Mouse (Mus musculus) Patski (cell line): ENCODE data around the gene Pex7. TPM values are rescaled to one million over a fixed set of nuclear protein-coding genes. Genes with fewer than 3 reads are reported as not detected.

ENCODE experiments used
- ATAC-seq: fragments of 100-300 bp; one replicate; pipeline ENCODE4 v1.8.0; 2021
- CTCF ChIA-PET: fragments of 350-600 bp; sonication (Branson Sonifier 250); formaldehyde crosslinking; loops from one replicate; lab custom pipeline; 2022; ENCODE audit warnings: inconsistent platforms; lab: Charles Lee
- POLR2A ChIA-PET: fragments of 350-600 bp; sonication (Branson Sonifier 250); formaldehyde crosslinking; loops from one replicate; lab custom pipeline; 2022; ENCODE audit warnings: antibody characterized with exemption, inconsistent platforms; lab: Charles Lee
- DNase-seq: peaks from one replicate; pipeline ENCODE4 v3.0.0-alpha.2; 2011; ENCODE audit warnings: low read depth, low spot score
- H3K27me3 ChIP-seq: fragments of 371-371 bp; one replicate; pipeline ENCODE4 v1.5.1; 2021
- CTCF ChIP-seq: fragments of 100-300 bp; IDR thresholded peaks from one replicate; pipeline ENCODE4 v1.5.1; 2021
- in situ Hi-C: fragments of 300-500 bp; cut with MboI; formaldehyde crosslinking; loops from 3 replicates; pipeline ENCODE4 v1.11.1; 2018; ENCODE audit warnings: low pct_unique_long_range_greater_than_20kb, mixed read lengths
- polyA plus RNA-seq: library from polyadenylated mRNA; unstranded; gene quantifications from one replicate; pipeline ENCODE4 v1.2.3, GENCODE M21; 2021

The Pex7 gene
- polyA plus RNA-seq, 1 experiment from 2014 or later = 43.4 TPM

GRCm38 (mm10) chr10:19945651-19946050, 38.2 kb upstream of the Pex7 start:
- POLR2A ChIA-PET = no interaction called here
- TF ChIP-seq CTCF = no peak
- no peak for DNase-seq
- CTCF ChIA-PET = interaction anchor here (1.1 to 1.2 kb wide), 2 partner anchors 11 kb away, joined by 3 read pairs; partner anchors contain the start of gene Map3k5
- no peak for ATAC-seq
- in situ Hi-C loops = loop anchor here (25.0 kb wide), 1 partner anchor 367 kb away; the partner anchor contains the start of gene Bclaf1
- H3K27me3 ChIP-seq = no peaks in the 10 kb centered on the region

GRCm38 (mm10) chr10:19942621-19943020, 35.1 kb upstream of the Pex7 start:
- no peak for ATAC-seq
- CTCF ChIA-PET = interaction anchor here (0.9 kb wide), 1 partner anchor 12 kb away, joined by 3 read pairs; no protein-coding TSS in a partner anchor
- no peak for DNase-seq
- H3K27me3 ChIP-seq = no peaks in the 10 kb centered on the region
- POLR2A ChIA-PET = interaction anchor here (0.8 kb wide), 1 partner anchor 104 kb away, joined by 3 read pairs; no protein-coding TSS in a partner anchor
- no peak for TF ChIP-seq CTCF
- in situ Hi-C loops = loop anchor here (25.0 kb wide), 1 partner anchor 370 kb away; the partner anchor contains the start of gene Bclaf1

DNA sequence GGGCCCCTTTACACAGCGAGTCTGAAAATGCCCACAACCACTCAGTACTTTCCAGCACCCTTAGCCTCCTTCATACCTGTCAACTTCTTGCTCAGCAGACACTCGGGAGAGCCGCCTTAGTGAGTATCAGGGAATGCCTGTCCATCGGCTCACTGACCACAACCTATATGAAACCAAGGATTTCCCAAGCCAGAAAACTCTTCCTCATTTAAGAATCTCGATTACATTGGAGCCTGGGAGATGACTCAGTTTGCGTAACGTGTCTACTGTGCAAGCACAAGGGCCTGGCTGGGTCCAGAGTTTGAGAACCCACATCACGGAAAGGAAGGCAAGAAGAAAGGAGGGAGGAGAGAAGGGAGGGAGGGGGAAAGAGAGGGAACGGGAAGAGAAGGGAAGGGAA, 34.4 kb upstream of the Pex7 start:
- in situ Hi-C loops = loop anchor here (25.0 kb wide), 1 partner anchor 370 kb away; the partner anchor contains the start of gene Bclaf1
- H3K27me3 ChIP-seq = no peaks in the 10 kb centered on the region
- ATAC-seq = no peak
- ChIA-PET CTCF (interaction anchor here (0.8 to 1.4 kb wide), 3 partner anchors 13 to 108 kb away, joined by 3 read pairs; no protein-coding TSS in a partner anchor), POLR2A (interaction anchor here (0.8 kb wide), 1 partner anchor 104 kb away, joined by 3 read pairs; no protein-coding TSS in a partner anchor)
- no peak for DNase-seq
- no peak for TF ChIP-seq CTCF

DNA sequence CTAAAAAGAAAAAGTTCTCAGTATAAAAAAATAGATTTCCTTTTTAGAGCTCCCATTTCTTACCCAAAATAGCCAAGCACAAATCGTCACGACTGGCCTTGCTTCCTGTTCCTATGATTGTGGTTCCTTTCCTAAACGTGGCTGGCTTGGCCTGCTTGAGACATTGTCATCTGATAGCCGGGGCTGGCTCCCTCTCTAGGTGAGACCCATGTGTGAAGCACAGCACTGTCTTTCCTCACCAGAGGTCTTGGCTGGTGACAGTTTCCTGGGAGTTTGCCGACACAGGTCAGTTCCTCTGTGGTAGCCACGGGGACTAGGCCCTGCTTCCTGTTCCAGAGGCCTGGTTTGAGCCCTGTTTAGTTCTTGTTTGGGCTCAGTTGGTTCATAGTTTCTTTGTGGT, 33.6 kb upstream of the Pex7 start:
- H3K27me3 ChIP-seq = no peaks in the 10 kb centered on the region
- in situ Hi-C loops = loop anchor here (25.0 kb wide), 1 partner anchor 371 kb away; the partner anchor contains the start of gene Bclaf1
- POLR2A ChIA-PET = interaction anchor here (0.7 kb wide), 1 partner anchor 65 kb away, joined by 3 read pairs; no protein-coding TSS in a partner anchor
- no peak for ATAC-seq
- DNase-seq = no peak
- CTCF ChIA-PET = interaction anchor here (1.4 kb wide), 1 partner anchor 14 kb away, joined by 3 read pairs; no protein-coding TSS in a partner anchor
- TF ChIP-seq CTCF = no peak

GRCm38 (mm10) chr10:19940626-19941025, 33.1 kb upstream of the Pex7 start:
- DNase-seq = no peak
- no peak for TF ChIP-seq CTCF
- POLR2A ChIA-PET = interaction anchor here (0.7 kb wide), 1 partner anchor 64 kb away, joined by 3 read pairs; no protein-coding TSS in a partner anchor
- CTCF ChIA-PET = interaction anchor here (1.4 kb wide), 1 partner anchor 14 kb away, joined by 3 read pairs; no protein-coding TSS in a partner anchor
- no peak for ATAC-seq
- in situ Hi-C loops = loop anchor here (25.0 kb wide), 1 partner anchor 372 kb away; the partner anchor contains the start of gene Bclaf1
- H3K27me3 ChIP-seq = no peaks in the 10 kb centered on the region

DNA sequence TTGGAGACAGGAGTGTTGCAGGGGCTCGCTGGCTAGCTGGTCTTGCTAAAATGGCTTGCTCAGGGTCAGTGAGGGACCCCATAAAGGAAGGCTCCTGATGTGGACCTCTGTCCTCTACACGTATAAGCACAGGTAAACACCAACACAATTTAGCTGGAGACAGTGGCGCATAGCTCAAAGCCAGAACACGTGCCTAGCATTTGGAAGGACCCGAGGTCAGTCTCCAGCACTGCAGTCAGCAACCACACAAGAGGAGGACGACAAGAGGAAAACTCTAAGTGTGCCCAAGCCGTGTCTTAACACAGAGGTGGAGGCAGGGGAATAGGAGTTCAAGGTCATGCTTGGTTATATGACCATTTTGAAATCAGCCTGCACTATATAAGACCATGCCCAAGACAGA, 32.6 kb upstream of the Pex7 start:
- ChIA-PET POLR2A (no interaction called here), CTCF (no interaction called here)
- no peak for TF ChIP-seq CTCF
- in situ Hi-C loops = loop anchor here (25.0 kb wide), 1 partner anchor 372 kb away; the partner anchor contains the start of gene Bclaf1
- H3K27me3 ChIP-seq = no peaks in the 10 kb centered on the region
- ATAC-seq (no peak), DNase-seq (no peak)

- ChIA-PET CTCF (no interaction called here), POLR2A (no interaction called here)
- ATAC-seq = no peak
- DNase-seq = no peak
- TF ChIP-seq CTCF = no peak
- H3K27me3 ChIP-seq = no peaks in the 10 kb centered on the region
- in situ Hi-C loops = loop anchor here (5.0 to 25.0 kb wide), 2 partner anchors 133 to 373 kb away; partner anchors contain the start of gene Bclaf1
Measured at GRCm38 (mm10) chr10:19939282-19939705, 31.8 kb upstream of the Pex7 start.

- CTCF ChIA-PET = no interaction called here
- in situ Hi-C loops = loop anchor here (5.0 to 25.0 kb wide), 2 partner anchors 134 to 374 kb away; partner anchors contain the start of gene Bclaf1
- POLR2A ChIA-PET = no interaction called here
- no peak for ATAC-seq
- no peak for DNase-seq
- TF ChIP-seq CTCF = no peak
- H3K27me3 ChIP-seq = no peaks in the 10 kb centered on the region
Measured at GRCm38 (mm10) chr10:19938738-19939137, 31.2 kb upstream of the Pex7 start.

DNA sequence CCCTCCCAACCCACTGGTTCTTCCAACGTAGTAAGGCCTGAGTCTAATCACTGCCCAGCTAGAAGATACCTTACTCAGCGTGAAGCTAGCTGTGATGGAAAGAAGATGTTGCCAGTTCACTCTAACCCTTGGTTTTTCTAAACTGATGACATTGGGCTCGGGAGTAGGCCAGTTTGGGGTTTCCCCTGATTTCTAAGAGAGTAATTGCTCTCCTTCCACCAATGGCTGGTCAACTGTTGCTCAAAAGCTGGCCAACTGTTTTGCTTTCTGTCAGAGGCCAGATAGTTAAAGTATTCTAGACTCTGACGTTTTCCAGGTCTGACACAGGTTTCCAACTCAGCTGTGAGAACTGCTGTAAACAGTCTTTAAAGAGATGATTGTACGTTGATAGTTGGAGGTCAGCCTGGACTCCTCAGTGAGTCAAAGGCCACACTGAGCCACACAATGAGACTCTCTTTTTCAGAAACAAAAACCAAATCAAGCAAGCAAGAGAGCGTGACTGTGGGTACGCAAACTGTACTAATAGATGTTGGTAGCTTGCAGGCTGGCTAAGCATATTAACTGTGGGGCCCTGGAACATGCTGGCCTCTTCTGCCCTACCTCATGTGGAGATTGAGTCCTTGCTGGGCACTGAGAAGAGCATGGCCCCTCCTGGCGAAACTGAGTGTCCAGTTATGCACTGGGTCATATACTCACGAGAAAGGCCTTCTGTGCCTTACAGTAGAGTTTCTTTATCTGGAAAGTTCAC, 29.6 kb upstream of the Pex7 start:
- no peaks in the 10 kb centered on the region for H3K27me3 ChIP-seq
- POLR2A ChIA-PET = interaction anchor here (0.7 kb wide), 1 partner anchor 16 kb away, joined by 3 read pairs; no protein-coding TSS in a partner anchor
- TF ChIP-seq CTCF = no peak
- in situ Hi-C loops = loop anchor here (5.0 to 25.0 kb wide), 2 partner anchors 135 to 375 kb away; partner anchors contain the start of gene Bclaf1
- ATAC-seq (no peak), DNase-seq (no peak)
- CTCF ChIA-PET = interaction anchor here (1.1 to 1.3 kb wide), 2 partner anchors 18 to 135 kb away, joined by 3 to 4 read pairs; no protein-coding TSS in a partner anchor

DNA sequence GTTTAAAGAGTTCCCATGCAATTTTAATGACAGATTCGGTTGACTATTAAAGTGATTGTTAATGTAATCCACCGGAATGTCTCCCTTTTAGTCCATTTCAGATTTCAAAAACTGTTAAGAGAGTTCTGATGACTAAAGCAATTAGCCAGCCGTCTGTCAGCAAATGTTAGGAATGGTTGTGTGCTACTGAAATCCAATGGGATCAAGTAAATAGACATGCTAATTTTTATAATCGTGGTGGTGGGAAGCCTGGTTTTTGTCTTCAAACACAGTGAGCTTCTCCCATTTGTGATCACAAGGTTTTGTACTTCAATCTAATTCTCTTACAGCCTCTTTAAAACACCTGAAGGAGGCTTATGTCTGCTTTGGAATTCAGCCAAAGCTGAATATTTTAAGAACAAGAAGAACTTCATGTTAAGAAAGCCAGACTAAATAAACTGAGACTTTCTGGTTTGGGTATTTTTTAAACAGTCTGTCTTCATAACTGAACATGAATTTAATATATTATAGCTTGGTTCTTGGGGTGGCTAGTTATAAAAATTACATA, 28.4 kb upstream of the Pex7 start:
- CTCF ChIA-PET = interaction anchor here (0.7 to 1.1 kb wide), 4 partner anchors 19 to 141 kb away, joined by 3 to 4 read pairs (median 4); no protein-coding TSS in a partner anchor
- H3K27me3 ChIP-seq = no peaks in the 10 kb centered on the region
- DNase-seq (no peak), ATAC-seq (no peak)
- POLR2A ChIA-PET = interaction anchor here (2.9 kb wide), 1 partner anchor 86 kb away, joined by 10 read pairs; no protein-coding TSS in a partner anchor
- in situ Hi-C loops = loop anchor here (5.0 to 25.0 kb wide), 2 partner anchors 136 to 376 kb away; partner anchors contain the start of gene Bclaf1
- TF ChIP-seq CTCF = no peak
